Mouse (Mus musculus) CH12.LX (cell line): ENCODE data around the gene Rgs7. TPM values are rescaled to one million over a fixed set of nuclear protein-coding genes. Genes with fewer than 3 reads are reported as not detected.

ENCODE experiments used
- DNase-seq: peaks from one replicate; pipeline ENCODE4 v3.0.0-alpha.2; 2013; ENCODE audit errors: extremely low read depth
- H3K27ac ChIP-seq: 2 replicates; pipeline ENCODE4 v1.5.1; 2012; ENCODE audit warnings: low read depth, mild to moderate bottlenecking, control low read depth, moderate library complexity; ENCODE audit not compliant: insufficient read depth
- H3K27me3 ChIP-seq: replicated peaks from 2 replicates; pipeline ENCODE3; 2012; ENCODE audit warnings: inconsistent platforms
- H3K36me3 ChIP-seq, 2 experiments: replicated peaks in 1 of 2; 2 replicates each; pipeline versions ENCODE3 to v1.6.1; 2012; ENCODE audit warnings: inconsistent platforms in 1 of 2, low read length in 1 of 2, mild to moderate bottlenecking in 1 of 2, mixed read lengths in 1 of 2, moderate library complexity in 1 of 2; ENCODE audit not compliant: control insufficient read depth in 1 of 2, insufficient read depth in 1 of 2
- H3K4me1 ChIP-seq, 2 experiments: 2 replicates each; pipeline ENCODE4 v1.6.1; 2012; ENCODE audit warnings: inconsistent platforms in 1 of 2, moderate library complexity in 1 of 2; ENCODE audit not compliant: insufficient read depth in 2 of 2, control insufficient read depth in 1 of 2
- H3K4me2 ChIP-seq: 2 replicates; pipeline ENCODE4 v1.6.1; 2012; ENCODE audit warnings: low read depth, mild to moderate bottlenecking, control low read depth; ENCODE audit not compliant: poor library complexity, insufficient read depth, severe bottlenecking
- H3K4me3 ChIP-seq, 3 experiments: fragments of 150-350 bp in 1 of 3; sonication (generic) in 1 of 3; replicated peaks in 1 of 3; 2 replicates each; pipeline versions ENCODE3 to v1.5.1; 2011 to 2012; ENCODE audit warnings: low read depth in 2 of 3, low read length in 2 of 3, mild to moderate bottlenecking in 2 of 3, moderate library complexity in 2 of 3, control low read depth in 1 of 3, improper control_type of control experiment in 1 of 3, inconsistent platforms in 1 of 3, mixed read lengths in 1 of 3; ENCODE audit not compliant: poor library complexity in 1 of 3
- H3K79me2 ChIP-seq: replicated peaks from 2 replicates; pipeline ENCODE4 v1.6.1; 2012; ENCODE audit warnings: mild to moderate bottlenecking, moderate library complexity; ENCODE audit not compliant: control insufficient read depth, poor library complexity, insufficient read depth, severe bottlenecking; ENCODE audit errors: extremely low read depth
- H3K9ac ChIP-seq: 2 replicates; pipeline ENCODE4 v1.6.1; 2012; ENCODE audit warnings: low read depth, mild to moderate bottlenecking, control low read depth, moderate library complexity; ENCODE audit not compliant: insufficient read depth
- H3K9me3 ChIP-seq: replicated peaks from 2 replicates; pipeline ENCODE3; 2012; ENCODE audit warnings: low read length, inconsistent platforms, mixed read lengths
- BHLHE40 ChIP-seq: IDR thresholded peaks from 2 replicates; pipeline ENCODE4 v1.6.1; 2011; ENCODE audit warnings: mild to moderate bottlenecking, low read depth, low read length, improper control_type of control experiment
- CHD2 ChIP-seq: IDR thresholded peaks from 2 replicates; pipeline ENCODE4 v1.6.1; 2011; ENCODE audit warnings: low read length, improper control_type of control experiment
- CTCF ChIP-seq, 2 experiments: IDR thresholded peaks in 1 of 2; conservative IDR thresholded peaks in 1 of 2; 2 replicates each; pipeline ENCODE4 v1.5.1; 2011 to 2012; ENCODE audit warnings: low read depth in 2 of 2, low read length in 2 of 2, improper control_type of control experiment in 1 of 2, inconsistent platforms in 1 of 2, mild to moderate bottlenecking in 1 of 2, moderate library complexity in 1 of 2
- ETS1 ChIP-seq: conservative IDR thresholded peaks from 2 replicates; pipeline ENCODE4 v1.6.1; 2012; ENCODE audit warnings: low read depth, mild to moderate bottlenecking, inconsistent platforms, low read length, improper control_type of control experiment, moderate library complexity
- HCFC1 ChIP-seq: IDR thresholded peaks from 2 replicates; pipeline ENCODE4 v1.6.1; 2012; ENCODE audit warnings: low read depth, mild to moderate bottlenecking, inconsistent platforms, low read length, improper control_type of control experiment
- JUND ChIP-seq: conservative IDR thresholded peaks from 2 replicates; pipeline ENCODE4 v1.6.1; 2011; ENCODE audit warnings: low read depth, low read length, improper control_type of control experiment
- KAT2A ChIP-seq: IDR thresholded peaks from 2 replicates; pipeline ENCODE4 v1.6.1; 2012; ENCODE audit warnings: low read length, improper control_type of control experiment, inconsistent platforms; ENCODE audit not compliant: insufficient replicate concordance
- MAFK ChIP-seq: IDR thresholded peaks from 2 replicates; pipeline ENCODE4 v1.6.1; 2011; ENCODE audit warnings: low read length, improper control_type of control experiment; ENCODE audit not compliant: insufficient replicate concordance
- MAX ChIP-seq: IDR thresholded peaks from 2 replicates; pipeline ENCODE4 v1.6.1; 2011; ENCODE audit warnings: low read length, improper control_type of control experiment
- MEF2A ChIP-seq: IDR thresholded peaks from 2 replicates; pipeline ENCODE4 v1.6.1; 2014; ENCODE audit warnings: low read depth, mild to moderate bottlenecking, inconsistent platforms, low read length, improper control_type of control experiment, borderline replicate concordance
- MYC ChIP-seq: IDR thresholded peaks from 2 replicates; pipeline ENCODE4 v1.6.1; 2011; ENCODE audit warnings: low read depth, mild to moderate bottlenecking, improper control_type of control experiment, low read length
- NELFE ChIP-seq: IDR thresholded peaks from 2 replicates; pipeline ENCODE4 v1.6.1; 2011; ENCODE audit warnings: low read depth, low read length, improper control_type of control experiment
- POLR2A ChIP-seq: IDR thresholded peaks from 2 replicates; pipeline ENCODE4 v1.6.1; 2011; ENCODE audit warnings: low read depth, mild to moderate bottlenecking, improper control_type of control experiment, low read length
- RAD21 ChIP-seq: IDR thresholded peaks from 2 replicates; pipeline ENCODE4 v1.6.1; 2011; ENCODE audit warnings: low read depth, mild to moderate bottlenecking, low read length, improper control_type of control experiment, moderate library complexity
- RCOR1 ChIP-seq: conservative IDR thresholded peaks from 2 replicates; pipeline ENCODE4 v1.6.1; 2012; ENCODE audit warnings: low read depth, mild to moderate bottlenecking, inconsistent platforms, low read length, improper control_type of control experiment
- SMC3 ChIP-seq: IDR thresholded peaks from 2 replicates; pipeline ENCODE4 v1.6.1; 2011; ENCODE audit warnings: low read depth, low read length, improper control_type of control experiment
- TBP ChIP-seq: conservative IDR thresholded peaks from 2 replicates; pipeline ENCODE4 v1.6.1; 2011; ENCODE audit warnings: low read depth, low read length, improper control_type of control experiment
- TCF12 ChIP-seq: IDR thresholded peaks from 2 replicates; pipeline ENCODE4 v1.6.1; 2014; ENCODE audit warnings: low read depth, mild to moderate bottlenecking, inconsistent platforms, low read length, improper control_type of control experiment
- UBTF ChIP-seq: IDR thresholded peaks from 2 replicates; pipeline ENCODE4 v1.6.1; 2012; ENCODE audit warnings: low read depth, mild to moderate bottlenecking, inconsistent platforms, low read length, improper control_type of control experiment, moderate library complexity
- USF1 ChIP-seq: IDR thresholded peaks from 2 replicates; pipeline ENCODE4 v1.6.1; 2014; ENCODE audit warnings: low read depth, mild to moderate bottlenecking, inconsistent platforms, low read length, improper control_type of control experiment
- ZC3H11A ChIP-seq: IDR thresholded peaks from 2 replicates; pipeline ENCODE4 v1.6.1; 2012; ENCODE audit warnings: low read depth, mild to moderate bottlenecking, inconsistent platforms, low read length, improper control_type of control experiment
- ZKSCAN1 ChIP-seq: IDR thresholded peaks from 2 replicates; pipeline ENCODE4 v1.6.1; 2012; ENCODE audit warnings: low read depth, inconsistent platforms, low read length, improper control_type of control experiment, borderline replicate concordance
- dilution Hi-C: fragments of 300-500 bp; cut with MboI; formaldehyde crosslinking; loops from 2 replicates; pipeline ENCODE4 v1.14.3; 2020; ENCODE audit warnings: low sequenced_read_pairs; ENCODE audit not compliant: extremely low pct_unique_long_range_greater_than_20kb, extremely low pct_ligation_motif_present
- in situ Hi-C: fragments of 300-500 bp; cut with MboI; formaldehyde crosslinking; loops from 3 replicates; pipeline ENCODE4 v1.14.3; 2019; ENCODE audit warnings: low sequenced_read_pairs, low pct_ligation_motif_present, low pct_unique_long_range_greater_than_20kb, mixed read lengths
- polyA plus RNA-seq: library from polyadenylated mRNA; unstranded; fragments of >175 nt; gene quantifications from 2 replicates; pipeline ENCODE4 v1.2.1, GENCODE M21; 2012; ENCODE audit warnings: low read depth; ENCODE audit not compliant: insufficient read length
- total RNA-seq, 2 experiments: library from RNA; depleted of rRNA; stranded (reverse); fragments of 300-350 nt in 1 of 2; fragments of >200 nt in 1 of 2; gene quantifications; 2 replicates each; pipeline ENCODE4 v1.2.3; 2012 to 2014

The Rgs7 gene
- total and polyA plus RNA-seq, 3 experiments, result 0.04 to 0.30 (median 0.09) TPM

DNA sequence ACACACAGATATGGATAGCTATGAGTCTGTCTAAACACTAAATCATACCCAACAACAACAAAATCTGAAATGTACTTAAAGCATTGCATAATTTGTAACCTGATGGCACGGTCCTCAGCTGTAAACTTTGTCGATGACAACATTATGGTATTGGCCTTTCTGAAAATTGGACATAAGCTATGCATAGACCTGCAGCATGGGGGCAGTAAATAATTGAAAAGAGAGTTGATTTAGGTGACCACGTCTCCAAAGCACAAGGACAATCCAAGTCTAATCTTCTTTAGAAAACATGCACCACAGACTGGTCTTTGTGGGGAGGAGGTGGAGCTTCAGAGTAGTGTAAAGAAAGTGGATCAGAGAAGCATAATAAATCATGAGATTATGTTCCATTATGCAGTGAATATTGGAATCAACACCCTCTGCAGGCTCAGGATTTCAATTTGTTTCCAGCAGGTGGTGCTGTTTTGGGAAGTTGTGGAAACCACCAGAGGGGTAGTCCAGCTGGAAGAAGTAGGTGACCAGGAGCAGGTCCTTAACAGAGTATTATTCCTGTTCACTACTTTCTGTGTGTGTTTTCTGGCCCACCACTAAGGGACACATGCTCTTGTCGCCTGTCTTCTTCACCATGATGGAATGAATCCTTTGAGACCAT, 373.3 kb downstream of the Rgs7 start:
- H3K27me3 ChIP-seq, result no peaks in the 10 kb centered on the region
- no peaks in the 10 kb centered on the region for H3K9me3 ChIP-seq
- TF ChIP-seq SMC3, result peak; percentile 66
- no peak for TF ChIP-seq UBTF
- TF ChIP-seq RAD21, result peak; percentile 48
- peak; percentile 47 to 60 for TF ChIP-seq CTCF (conservative IDR thresholded peaks at IDR 0.05 in 1 of 2, IDR thresholded peaks at IDR 0.05 in 1 of 2; ENCODE audit: low read depth in 2 of 2, low read length in 2 of 2)
- TF ChIP-seq TCF12, result no peak
- H3K9ac ChIP-seq, result no peak overlapping the region
- DNase-seq, result peak; percentile 33
- dilution Hi-C loops, result no loop called here
- H3K4me3 ChIP-seq, result no peak overlapping the region
- H3K79me2 ChIP-seq, result no peaks in the 10 kb centered on the region
- in situ Hi-C loops, result loop anchor here (25.0 kb wide), 1 partner anchor 218 kb away; no protein-coding TSS in a partner anchor
- no peak overlapping the region for H3K4me2 ChIP-seq
- no peak overlapping the region for H3K27ac ChIP-seq
- H3K36me3 ChIP-seq, result no peaks in the 10 kb centered on the region
- H3K4me1 ChIP-seq, result no peaks in the 10 kb centered on the region

DNA sequence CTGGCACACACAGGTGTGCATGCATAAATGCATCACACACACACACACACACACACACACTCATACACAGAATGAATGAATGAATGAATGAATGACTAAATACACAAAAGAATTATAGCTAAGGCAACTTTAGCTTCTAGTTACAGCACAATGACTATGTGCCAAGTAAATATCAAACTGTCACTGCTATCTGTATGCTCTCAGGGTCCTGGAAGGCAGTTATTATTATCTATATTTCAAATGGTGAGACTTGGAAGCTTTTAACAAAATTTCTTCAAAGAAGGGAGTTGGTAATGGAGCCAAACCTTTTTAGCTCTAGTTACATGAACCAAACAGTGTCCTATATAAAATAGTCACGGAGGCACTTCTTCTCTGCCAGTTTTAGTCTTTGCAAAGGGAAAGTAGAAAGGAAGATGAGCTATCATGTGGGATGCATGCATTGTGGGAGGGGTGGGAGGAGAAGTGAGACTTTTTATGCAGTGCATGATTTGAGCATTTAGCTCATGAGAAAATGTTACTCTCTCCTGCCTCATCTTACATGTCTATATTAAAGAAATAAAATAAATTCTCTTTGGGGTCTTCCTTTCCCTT, 383.9 kb downstream of the Rgs7 start:
- Histone ChIP-seq H3K27me3 (no peaks in the 10 kb centered on the region), H3K27ac (no peak overlapping the region), H3K4me3 (no peak overlapping the region), H3K36me3 (no peaks in the 10 kb centered on the region), H3K79me2 (no peaks in the 10 kb centered on the region), H3K9me3 (no peaks in the 10 kb centered on the region), H3K9ac (no peak overlapping the region), H3K4me2 (no peak overlapping the region), H3K4me1 (no peaks in the 10 kb centered on the region)
- dilution Hi-C loops, result no loop called here
- TF ChIP-seq RCOR1 (no peak), POLR2A (no peak), KAT2A (no peak), MEF2A (no peak), TBP (no peak), MAX (no peak), USF1 (no peak), BHLHE40 (no peak), MAFK (no peak), ZC3H11A (no peak), UBTF (no peak), MYC (no peak), JUND (no peak), CHD2 (no peak), HCFC1 (no peak), ETS1 (no peak), ZKSCAN1 (no peak), NELFE (no peak)
- DNase-seq, result no peak
- in situ Hi-C loops, result loop anchor here (25.0 kb wide), 1 partner anchor 229 kb away; no protein-coding TSS in a partner anchor
